Mouse (Mus musculus) liver, embryonic 16.5 days (tissue): ENCODE measurements at regions not wholly inside any gene's neighbourhood (a gene's known extent, or its start where the extent isn't known, plus 50 kb on each side); places are given as distances from the start of the nearest gene placed in this dataset.

Experiments used
- ATAC-seq: fragments of 200-750 bp; cut with Nextera tagmentation; 2 replicates; pipeline ENCODE4 v1.8.0; 2017; ENCODE audit warnings: low read depth, mild to moderate bottlenecking, moderate number of reproducible peaks, moderate library complexity
- H3K27ac ChIP-seq: fragments of 300-500 bp; sonication (generic); 2 replicates; pipeline ENCODE4 v1.5.1; 2014; ENCODE audit warnings: mild to moderate bottlenecking, low read length
- H3K27me3 ChIP-seq: fragments of 300-500 bp; sonication (generic); 2 replicates; pipeline ENCODE4 v1.6.1; 2014; ENCODE audit warnings: low read depth, low read length, mixed read lengths; ENCODE audit not compliant: control insufficient read depth, insufficient read depth
- H3K36me3 ChIP-seq: fragments of 300-500 bp; sonication (generic); 2 replicates; pipeline ENCODE4 v1.6.1; 2014; ENCODE audit warnings: mild to moderate bottlenecking; ENCODE audit not compliant: control insufficient read depth, insufficient read depth
- H3K4me1 ChIP-seq: fragments of 300-500 bp; sonication (generic); 2 replicates; pipeline ENCODE4 v1.6.1; 2014; ENCODE audit warnings: low read depth, low read length, mixed read lengths; ENCODE audit not compliant: control insufficient read depth
- H3K4me2 ChIP-seq: fragments of 300-500 bp; sonication (generic); 2 replicates; pipeline ENCODE4 v1.6.1; 2014; ENCODE audit warnings: low read depth, low read length, mixed read lengths
- H3K4me3 ChIP-seq: fragments of 300-500 bp; sonication (generic); 2 replicates; pipeline ENCODE4 v1.5.1; 2014; ENCODE audit warnings: low read depth, mild to moderate bottlenecking, low read length
- H3K9ac ChIP-seq: fragments of 300-500 bp; sonication (generic); 2 replicates; pipeline ENCODE4 v1.6.1; 2014; ENCODE audit warnings: low read depth, low read length
- H3K9me3 ChIP-seq: fragments of 300-500 bp; sonication (generic); replicated peaks from 2 replicates; pipeline ENCODE4 v1.6.1; 2016; ENCODE audit warnings: low read length; ENCODE audit not compliant: control insufficient read depth
- WGBS: fragments of 180-500 bp; shearing (Covaris S2); extraction: QIAGEN DNeasy Blood & Tissue Kit; methylation state at CpG from one replicate; pipeline ENCODE4 v1.1.7; 2014; ENCODE audit not compliant: insufficient replicate concordance; 5-methylcytosine and 5-hydroxymethylcytosine counted together

- H3K4me1 ChIP-seq, result no peaks in the 10 kb centered on the region
- WGBS, result 74% methylated on average over 4 of the region's 4 CpGs
- no peak for ATAC-seq
- H3K36me3 ChIP-seq, result no peaks in the 10 kb centered on the region
- H3K9ac ChIP-seq, result no peak overlapping the region
- H3K4me2 ChIP-seq, result no peak overlapping the region
- no peak overlapping the region for H3K4me3 ChIP-seq
- H3K27me3 ChIP-seq, result no peaks in the 10 kb centered on the region
- H3K9me3 ChIP-seq, result no peaks in the 10 kb centered on the region
- no peak overlapping the region for H3K27ac ChIP-seq
Measured at GRCm38 (mm10) chr2:50433166-50433565, 136.6 kb upstream of the Mmadhc start.

- WGBS, result 69% methylated on average over 3 of the region's 3 CpGs
- H3K9me3 ChIP-seq, result no peaks in the 10 kb centered on the region
- H3K4me3 ChIP-seq, result no peak overlapping the region
- H3K27ac ChIP-seq, result no peak overlapping the region
- ATAC-seq, result no peak
- no peaks in the 10 kb centered on the region for H3K4me1 ChIP-seq
- H3K27me3 ChIP-seq, result no peaks in the 10 kb centered on the region
- no peak overlapping the region for H3K4me2 ChIP-seq
- no peaks in the 10 kb centered on the region for H3K36me3 ChIP-seq
- no peak overlapping the region for H3K9ac ChIP-seq
Measured at GRCm38 (mm10) chr2:50425151-50425550, 128.6 kb upstream of the Mmadhc start.

- Histone ChIP-seq H3K27ac (no peak overlapping the region), H3K4me2 (no peak overlapping the region), H3K4me3 (no peak overlapping the region), H3K9ac (no peak overlapping the region), H3K9me3 (no peaks in the 10 kb centered on the region), H3K4me1 (no peaks in the 10 kb centered on the region), H3K36me3 (no peaks in the 10 kb centered on the region), H3K27me3 (no peaks in the 10 kb centered on the region)
- WGBS, result 40% methylated on average over 3 of the region's 3 CpGs
- ATAC-seq, result no peak
Measured at GRCm38 (mm10) chr2:50419648-50420047, 123.0 kb upstream of the Mmadhc start.

GRCm38 (mm10) chr2:50417643-50418042 is 121.0 kb upstream of the Mmadhc start:
- Histone ChIP-seq H3K9ac (no peak overlapping the region), H3K27me3 (no peaks in the 10 kb centered on the region), H3K4me2 (no peak overlapping the region), H3K36me3 (no peaks in the 10 kb centered on the region), H3K9me3 (no peaks in the 10 kb centered on the region), H3K4me3 (no peak overlapping the region), H3K4me1 (no peaks in the 10 kb centered on the region), H3K27ac (no peak overlapping the region)
- 55% methylated on average over 5 of the region's 5 CpGs for WGBS
- no peak for ATAC-seq

GRCm38 (mm10) chr2:50417135-50417534 is 120.5 kb upstream of the Mmadhc start:
- 73% methylated on average over 5 of the region's 5 CpGs for WGBS
- Histone ChIP-seq H3K4me3 (no peak overlapping the region), H3K36me3 (no peaks in the 10 kb centered on the region), H3K27ac (no peak overlapping the region), H3K4me1 (no peaks in the 10 kb centered on the region), H3K4me2 (no peak overlapping the region), H3K27me3 (no peaks in the 10 kb centered on the region), H3K9ac (no peak overlapping the region), H3K9me3 (no peaks in the 10 kb centered on the region)
- no peak for ATAC-seq

GRCm38 (mm10) chr2:50416056-50416455 is 119.5 kb upstream of the Mmadhc start:
- no peaks in the 10 kb centered on the region for H3K36me3 ChIP-seq
- H3K9me3 ChIP-seq, result no peaks in the 10 kb centered on the region
- 64% methylated on average over 2 of the region's 2 CpGs for WGBS
- no peaks in the 10 kb centered on the region for H3K27me3 ChIP-seq
- H3K27ac ChIP-seq, result no peak overlapping the region
- ATAC-seq, result no peak
- no peaks in the 10 kb centered on the region for H3K4me1 ChIP-seq
- H3K4me2 ChIP-seq, result no peak overlapping the region
- H3K4me3 ChIP-seq, result no peak overlapping the region
- no peak overlapping the region for H3K9ac ChIP-seq

GRCm38 (mm10) chr2:50405932-50406331 is 109.3 kb upstream of the Mmadhc start:
- H3K27me3 ChIP-seq, result no peaks in the 10 kb centered on the region
- no peak overlapping the region for H3K9ac ChIP-seq
- WGBS, result 60% methylated on average over 4 of the region's 4 CpGs
- ATAC-seq, result no peak
- H3K4me2 ChIP-seq, result no peak overlapping the region
- no peak overlapping the region for H3K4me3 ChIP-seq
- H3K36me3 ChIP-seq, result no peaks in the 10 kb centered on the region
- H3K9me3 ChIP-seq, result no peaks in the 10 kb centered on the region
- H3K27ac ChIP-seq, result no peak overlapping the region
- no peaks in the 10 kb centered on the region for H3K4me1 ChIP-seq

- Histone ChIP-seq H3K4me2 (no peak overlapping the region), H3K36me3 (no peaks in the 10 kb centered on the region), H3K4me3 (no peak overlapping the region), H3K27me3 (no peaks in the 10 kb centered on the region), H3K4me1 (no peaks in the 10 kb centered on the region), H3K9me3 (no peaks in the 10 kb centered on the region), H3K27ac (no peak overlapping the region), H3K9ac (no peak overlapping the region)
- 53% methylated on average over 6 of the region's 6 CpGs for WGBS
- ATAC-seq, result no peak
Measured at GRCm38 (mm10) chr2:50403106-50403505, 106.5 kb upstream of the Mmadhc start.

- Histone ChIP-seq H3K4me3 (no peak overlapping the region), H3K36me3 (no peaks in the 10 kb centered on the region), H3K27ac (no peak overlapping the region), H3K4me1 (no peaks in the 10 kb centered on the region), H3K9me3 (no peaks in the 10 kb centered on the region), H3K27me3 (no peaks in the 10 kb centered on the region), H3K9ac (no peak overlapping the region), H3K4me2 (no peak overlapping the region)
- 65% methylated on average over 5 of the region's 5 CpGs for WGBS
- no peak for ATAC-seq
Measured at GRCm38 (mm10) chr2:50398576-50398975, 102.0 kb upstream of the Mmadhc start.
